ENCODE assay signal across 9 mouse cellular contexts in genomic region chr10:79946752-79947322, GRCm38 (mm10). TPM values are rescaled to one million over a fixed set of nuclear protein-coding genes. Genes with fewer than 3 reads are reported as not detected.
DNase-seq lines count a peak whose midpoint lies in the region; ATAC-seq lines count a peak whose summit lies in the region.
"Had no signal": no experiment of that assay in that cellular context is flagged by ENCODE, and none has a peak within 500 bp of the region (broad histone marks: within the 10 kb centered on the region; RNA-seq: fewer than 3 reads in every experiment).

No protein-coding gene starts in this region.

- H3K36me3 ChIP-seq in kidney, embryonic 14.5 days (ENCODE audit: control insufficient read depth, insufficient read depth, low read length), result peaks cover 41% of the 10 kb centered on the region
- peaks cover 43% of the 10 kb centered on the region for H3K36me3 ChIP-seq in embryonic facial prominence, embryonic 14.5 days (ENCODE audit: control insufficient read depth, insufficient read depth, low read length)
- peaks cover 14% of the 10 kb centered on the region; the same call in 1 of the 2 replicates for H3K36me3 ChIP-seq in liver, embryonic 16.5 days (ENCODE audit: control insufficient read depth, insufficient read depth)

- peak overlapping the region; percentile 37; the same call in 1 of the 2 replicates for H3K9ac ChIP-seq in kidney, embryonic 14.5 days (ENCODE audit: low read depth, low read length)
- no peak overlapping the region for H3K9ac ChIP-seq in embryonic facial prominence, embryonic 14.5 days (ENCODE audit: low read depth, low read length)
- peak overlapping the region; percentile 40 for H3K9ac ChIP-seq in liver, embryonic 16.5 days (ENCODE audit: low read depth, low read length)

- H3K27ac ChIP-seq in kidney, embryonic 14.5 days (ENCODE audit: low read depth, low read length), result peak overlapping the region; percentile 78; the same call in 1 of the 2 replicates
- peak overlapping the region; percentile 52; the same call in 1 of the 2 replicates for H3K27ac ChIP-seq in embryonic facial prominence, embryonic 14.5 days (replicated peaks; ENCODE audit: low read depth, low read length)
- H3K27ac ChIP-seq in liver, embryonic 16.5 days (ENCODE audit: low read length), result peak overlapping the region; percentile 69

- ATAC-seq in kidney, embryonic 14.5 days (ENCODE audit: low FRiP score, low TSS enrichment), result 0 out of 2 replicates have a peak, but pooled peaks have one; percentile 13
- peak; percentile 58 for ATAC-seq in common myeloid progenitor, adult 5-6 weeks (replicated peaks; ENCODE audit: low read depth, poor library complexity, severe bottlenecking)
- no peak for ATAC-seq in embryonic facial prominence, embryonic 14.5 days (ENCODE audit: low read depth)
- peak; percentile 50 for ATAC-seq in liver, embryonic 16.5 days (ENCODE audit: low read depth)

- H3K4me2 ChIP-seq in kidney, embryonic 14.5 days (replicated peaks; ENCODE audit: low read depth, low read length), result peak overlapping the region; percentile 27; the same call in 1 of the 2 replicates
- H3K4me2 ChIP-seq in embryonic facial prominence, embryonic 14.5 days (ENCODE audit: low read depth, low read length), result peak overlapping the region; percentile 14; the same call in 1 of the 2 replicates
- H3K4me2 ChIP-seq in liver, embryonic 16.5 days (ENCODE audit: low read depth, low read length), result peak overlapping the region; percentile 33

- DNase-seq in kidney, postnatal 10 days, result no peak
- peak; percentile 60 for DNase-seq in embryonic facial prominence, embryonic 14.5 days (ENCODE audit: low spot score)
- DNase-seq in adrenal gland, postnatal 36 days, result no peak
- no peak for DNase-seq in cerebellum, postnatal 25 days
- no peak for DNase-seq in spleen, adult 12 weeks (ENCODE audit: low spot score)
- DNase-seq: gastrocnemius, postnatal 10 days had no signal

- H3K9me3 ChIP-seq in kidney, embryonic 14.5 days (ENCODE audit: control insufficient read depth, low read length), result no peaks in the 10 kb centered on the region
- H3K9me3 ChIP-seq in embryonic facial prominence, embryonic 14.5 days (ENCODE audit: control insufficient read depth, low read length), result no peaks in the 10 kb centered on the region
- no peaks in the 10 kb centered on the region for H3K9me3 ChIP-seq in liver, embryonic 16.5 days (replicated peaks; ENCODE audit: control insufficient read depth, low read length)

- H3K4me3 ChIP-seq in kidney, embryonic 14.5 days (ENCODE audit: low read length), result no peak overlapping the region
- H3K4me3 ChIP-seq in embryonic facial prominence, embryonic 14.5 days (ENCODE audit: low read depth, low read length), result no peak overlapping the region
- peak overlapping the region; percentile 21 for H3K4me3 ChIP-seq in liver, embryonic 16.5 days (ENCODE audit: low read depth, low read length)

- 11% methylated on average over 7 of the region's 7 CpGs for WGBS in kidney, embryonic 14.5 days
- 34% methylated on average over 4 of the region's 7 CpGs for WGBS in embryonic facial prominence, embryonic 14.5 days
- WGBS in liver, embryonic 16.5 days (ENCODE audit: insufficient replicate concordance), result 9% methylated on average over 7 of the region's 7 CpGs

- H3K27me3 ChIP-seq in kidney, embryonic 14.5 days (ENCODE audit: control insufficient read depth, insufficient read depth, low read length), result no peaks in the 10 kb centered on the region
- no peaks in the 10 kb centered on the region for H3K27me3 ChIP-seq in embryonic facial prominence, embryonic 14.5 days (replicated peaks; ENCODE audit: control insufficient read depth, insufficient read depth, low read length)
- no peaks in the 10 kb centered on the region for H3K27me3 ChIP-seq in liver, embryonic 16.5 days (ENCODE audit: control insufficient read depth, insufficient read depth, low read depth, low read length)

- peaks cover 44% of the 10 kb centered on the region for H3K4me1 ChIP-seq in kidney, embryonic 14.5 days (ENCODE audit: control insufficient read depth, insufficient read depth, low read length)
- H3K4me1 ChIP-seq in embryonic facial prominence, embryonic 14.5 days (ENCODE audit: control insufficient read depth, insufficient read depth, low read length), result peaks cover 14% of the 10 kb centered on the region
- peaks cover 45% of the 10 kb centered on the region for H3K4me1 ChIP-seq in liver, embryonic 16.5 days (ENCODE audit: control insufficient read depth, low read depth, low read length)

RNA-seq across cellular contexts. Expression of gene Wdr18, which starts 13.1 kb away (rescaled TPM):
- 132 and 147 TPM in 2 replicates for polyA plus RNA-seq in kidney, embryonic 14.5 days (2014; fragmentation: Nextera tagmentation; extraction: Ambion mirVana)
- 26.5 and 27.2 TPM in 2 replicates for total RNA-seq in common myeloid progenitor, adult 5-6 weeks (2017)
- 97.4 and 100 TPM in 2 replicates for polyA plus RNA-seq in embryonic facial prominence, embryonic 14.5 days (2014; fragmentation: Nextera tagmentation; extraction: Ambion mirVana)
- polyA plus RNA-seq in liver, embryonic 16.5 days (2015; fragmentation: Nextera tagmentation; extraction: Ambion mirVana), result 42.2 and 44.7 TPM in 2 replicates
- total RNA-seq in adrenal gland, postnatal 36 days (2021), result 10 to 100 TPM; 37.8 to 48.9 TPM

RNA-seq across cellular contexts. Expression of gene Arid3a, which starts 20.0 kb away (rescaled TPM):
- polyA plus RNA-seq in kidney, embryonic 14.5 days (2014; fragmentation: Nextera tagmentation; extraction: Ambion mirVana), result 12.0 and 12.3 TPM in 2 replicates
- 11.5 and 16.0 TPM in 2 replicates for total RNA-seq in common myeloid progenitor, adult 5-6 weeks (2017)
- polyA plus RNA-seq in embryonic facial prominence, embryonic 14.5 days (2014; fragmentation: Nextera tagmentation; extraction: Ambion mirVana), result 3.1 and 3.5 TPM in 2 replicates
- polyA plus RNA-seq in liver, embryonic 16.5 days (2015; fragmentation: Nextera tagmentation; extraction: Ambion mirVana), result 5.1 and 5.8 TPM in 2 replicates
- total RNA-seq in adrenal gland, postnatal 36 days (2021), result 1 to 10 TPM; 3.0 to 4.1 TPM

RNA-seq across cellular contexts. Expression of gene Grin3b, which starts 23.7 kb away (rescaled TPM):
- polyA plus RNA-seq in kidney, embryonic 14.5 days (2014; fragmentation: Nextera tagmentation; extraction: Ambion mirVana), result 0.19 and 0.29 TPM in 2 replicates
- not detected in 2 replicates for total RNA-seq in common myeloid progenitor, adult 5-6 weeks (2017)
- polyA plus RNA-seq in embryonic facial prominence, embryonic 14.5 days (2014; fragmentation: Nextera tagmentation; extraction: Ambion mirVana), result 0.37 and 0.56 TPM in 2 replicates
- 0.08 TPM in 1 of 2 replicates, not detected in the other for polyA plus RNA-seq in liver, embryonic 16.5 days (2015; fragmentation: Nextera tagmentation; extraction: Ambion mirVana)
- not detected for total RNA-seq in adrenal gland, postnatal 36 days (2021)

RNA-seq across cellular contexts. Expression of gene R3hdm4, which starts 25.8 kb away (rescaled TPM):
- polyA plus RNA-seq in kidney, embryonic 14.5 days (2014; fragmentation: Nextera tagmentation; extraction: Ambion mirVana), result 102 and 137 TPM in 2 replicates
- total RNA-seq in common myeloid progenitor, adult 5-6 weeks (2017), result 38.4 and 50.7 TPM in 2 replicates
- polyA plus RNA-seq in embryonic facial prominence, embryonic 14.5 days (2014; fragmentation: Nextera tagmentation; extraction: Ambion mirVana), result 114 and 124 TPM in 2 replicates
- 47.1 and 49.3 TPM in 2 replicates for polyA plus RNA-seq in liver, embryonic 16.5 days (2015; fragmentation: Nextera tagmentation; extraction: Ambion mirVana)
- 100 to 1,000 TPM; 104 to 118 TPM for total RNA-seq in adrenal gland, postnatal 36 days (2021)

RNA-seq across cellular contexts. Expression of gene Kiss1r, which starts 30.1 kb away (rescaled TPM):
- polyA plus RNA-seq in kidney, embryonic 14.5 days (2014; fragmentation: Nextera tagmentation; extraction: Ambion mirVana), result 0.47 and 0.61 TPM in 2 replicates
- 0.73 TPM in 1 of 2 replicates, not detected in the other for total RNA-seq in common myeloid progenitor, adult 5-6 weeks (2017)
- polyA plus RNA-seq in embryonic facial prominence, embryonic 14.5 days (2014; fragmentation: Nextera tagmentation; extraction: Ambion mirVana), result 0.56 and 0.58 TPM in 2 replicates
- 0.18 and 0.20 TPM in 2 replicates for polyA plus RNA-seq in liver, embryonic 16.5 days (2015; fragmentation: Nextera tagmentation; extraction: Ambion mirVana)
- total RNA-seq in adrenal gland, postnatal 36 days (2021), result 1 to 10 TPM; 1.2 to 1.3 TPM
